Mouse (Mus musculus) adrenal gland, adult 8-10 months (tissue): ENCODE data around the gene Car15. TPM values are rescaled to one million over a fixed set of nuclear protein-coding genes. Genes with fewer than 3 reads are reported as not detected.

Experiments used
- DNase-seq: peaks from one replicate; pipeline ENCODE4 v3.0.0; 2022
- total RNA-seq, 4 experiments: library from RNA; stranded (reverse); gene quantifications; 2 replicates each; pipeline ENCODE4 v1.2.4; 2022

Car15 gene
- total RNA-seq, 4 experiments from 2014 or later = 0.94 to 3.6 (median 2.3) TPM

DNA sequence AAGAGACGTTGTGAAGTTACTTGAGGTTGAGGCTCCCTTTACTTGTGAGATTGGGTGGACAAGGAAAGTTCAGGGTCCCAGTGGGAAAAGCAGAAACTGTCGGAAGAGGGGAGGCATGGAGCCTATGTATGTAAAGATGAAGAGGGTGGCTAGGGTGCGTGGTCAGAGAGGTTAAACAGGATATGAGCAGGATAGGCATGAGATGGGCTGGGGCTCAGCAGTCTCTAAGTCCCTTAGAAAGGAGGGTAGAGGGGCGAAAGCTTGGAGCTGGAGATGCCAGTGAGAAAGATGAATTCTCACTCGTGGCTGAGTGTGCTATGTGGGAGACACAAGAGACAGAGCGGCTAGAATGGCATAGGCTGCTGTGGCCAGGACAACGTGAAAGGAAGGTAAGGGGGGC, 5.3 kb downstream of the Car15 start, which contains the start of gene B830017H08Rik:
B830017H08Rik (plus strand) TSS at position 301 of the 400 bp plus-strand sequence.
- no peak for DNase-seq

DNA sequence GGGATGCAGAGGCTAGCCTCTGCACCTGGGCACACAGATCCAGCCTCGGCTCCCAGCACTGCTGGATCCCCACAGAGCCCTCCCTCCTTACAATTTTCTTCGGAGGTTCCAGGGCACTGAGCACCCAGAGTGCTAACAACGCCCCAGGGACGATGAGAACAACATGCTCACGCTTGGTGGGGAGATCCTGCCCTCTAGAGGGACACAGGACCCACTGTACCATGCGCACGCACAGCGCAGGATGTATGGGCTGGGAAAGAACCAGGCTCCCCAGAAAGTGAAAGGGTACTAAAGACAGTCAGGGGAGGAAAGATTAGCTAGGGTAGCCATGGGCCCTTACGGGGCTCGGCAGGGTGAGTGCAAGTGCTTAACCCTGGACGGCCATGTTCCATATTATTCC, 6.4 kb downstream of the Car15 start:
- DNase-seq = no peak

DNA sequence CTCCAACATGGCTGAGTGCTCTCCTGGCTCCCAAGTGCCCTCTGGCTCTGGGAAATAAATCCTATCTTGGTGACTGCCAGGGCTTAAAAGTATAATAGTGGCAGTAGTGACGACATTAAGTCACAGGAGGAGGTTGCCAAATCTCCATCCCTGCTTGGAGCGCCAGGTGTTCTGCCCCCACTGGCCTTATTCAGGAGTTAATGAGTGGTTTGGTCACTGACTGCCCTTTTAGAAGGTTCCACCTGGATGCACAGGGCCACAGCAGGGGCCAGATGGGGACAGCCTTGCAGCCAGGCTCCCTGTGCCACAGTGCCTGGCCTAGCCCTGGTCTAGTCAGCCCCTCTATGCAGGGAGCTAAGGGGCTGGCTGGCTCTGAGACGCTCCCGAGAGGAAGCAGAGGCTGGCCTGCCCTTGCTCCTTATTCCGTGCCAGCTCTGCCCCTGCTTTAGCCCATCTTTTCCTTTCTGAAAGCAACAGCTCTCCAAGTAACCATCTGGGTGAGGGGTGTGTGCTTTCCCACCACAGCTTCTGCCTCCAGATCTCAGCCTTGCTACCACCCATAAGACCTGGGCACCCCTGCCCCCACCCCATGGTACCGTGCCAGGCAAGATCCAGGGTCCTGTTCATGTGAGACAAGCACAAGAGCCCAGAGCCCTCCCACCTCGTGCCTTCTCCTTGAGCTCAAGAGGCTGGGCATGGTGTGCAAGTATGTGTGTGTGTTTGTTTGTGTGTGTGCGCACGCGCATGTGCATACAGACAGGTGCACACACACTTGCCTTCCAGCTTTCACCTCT, 7.6 kb downstream of the Car15 start:
- no peak for DNase-seq

DNA sequence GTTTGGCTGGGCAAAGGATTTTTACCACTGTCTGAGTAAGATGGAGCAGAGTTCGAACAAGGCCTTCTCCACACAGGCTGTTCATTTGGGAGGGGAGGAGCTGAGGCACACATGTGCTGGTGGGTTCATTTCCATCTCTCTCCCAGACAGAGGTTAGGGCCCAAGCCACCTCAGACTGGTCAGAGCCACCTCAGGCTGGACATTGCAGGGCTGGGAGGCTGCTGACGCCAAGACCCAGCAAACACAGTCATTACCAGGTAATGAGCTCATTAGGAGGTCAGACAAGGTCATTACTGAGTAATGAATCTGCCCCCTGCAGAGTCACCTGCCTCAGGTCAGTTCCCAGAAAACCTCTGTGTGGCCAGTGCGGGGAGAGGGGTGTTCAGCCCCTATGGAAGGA, 9.3 kb downstream of the Car15 start:
- no peak for DNase-seq

DNA sequence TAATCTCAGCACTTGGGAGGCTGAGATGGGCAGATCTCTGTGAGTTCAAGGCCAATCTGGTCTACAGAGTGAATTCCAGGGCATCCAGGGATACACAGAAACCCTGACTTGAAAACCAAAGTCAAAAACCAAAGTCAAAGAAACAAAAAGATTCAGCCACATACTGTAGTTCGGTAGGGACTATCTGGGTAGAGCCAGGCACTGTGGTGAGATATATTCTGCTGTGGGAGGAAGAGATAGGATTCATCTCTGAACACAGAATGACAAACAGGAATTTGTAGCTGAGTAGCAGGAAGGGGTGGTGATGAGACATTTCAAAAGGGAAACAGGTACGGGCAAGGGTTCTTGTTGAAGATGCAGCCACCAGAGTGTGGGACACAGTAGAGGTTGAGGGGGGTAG, 9.9 kb downstream of the Car15 start:
- no peak for DNase-seq

DNA sequence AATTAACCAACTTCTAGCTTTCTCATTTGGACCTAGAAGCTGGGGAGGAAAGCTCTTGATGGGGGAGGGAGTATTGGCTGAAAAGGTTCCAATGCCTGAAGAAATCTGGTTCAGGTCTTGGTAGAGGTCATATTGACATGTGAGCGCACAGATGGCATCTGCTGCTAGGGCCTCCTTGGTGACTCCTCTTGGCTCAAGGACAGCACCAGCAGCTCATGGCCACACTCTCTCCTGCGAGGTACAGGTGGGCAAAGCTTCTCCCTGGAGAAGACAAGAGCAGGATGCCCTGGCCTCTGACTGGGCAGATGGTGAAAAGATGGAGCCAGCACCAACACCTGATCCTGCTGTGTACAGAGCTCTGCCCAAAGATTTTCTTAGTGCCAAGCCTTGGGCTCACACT, 11.7 kb downstream of the Car15 start:
- DNase-seq = no peak

DNA sequence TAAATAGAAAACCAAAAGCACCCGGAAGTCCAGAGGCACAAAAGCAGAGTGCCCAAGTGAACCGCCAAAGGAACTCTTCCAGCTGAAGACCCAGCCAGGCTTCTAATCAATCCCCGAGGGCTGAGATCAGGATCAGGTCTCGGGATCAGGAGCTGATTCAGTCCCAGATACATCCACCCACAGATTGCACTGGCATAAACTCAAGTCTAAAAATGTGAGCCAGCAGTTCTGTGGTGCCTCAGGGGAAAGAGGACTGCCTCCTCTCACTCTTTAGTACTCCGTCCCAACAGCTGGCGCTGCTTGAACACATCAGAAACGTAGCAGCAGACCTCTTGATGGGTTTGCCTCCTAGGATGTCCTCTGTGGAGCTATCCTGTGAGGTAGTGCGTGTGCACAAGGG, 21.6 kb downstream of the Car15 start:
- DNase-seq = no peak

DNA sequence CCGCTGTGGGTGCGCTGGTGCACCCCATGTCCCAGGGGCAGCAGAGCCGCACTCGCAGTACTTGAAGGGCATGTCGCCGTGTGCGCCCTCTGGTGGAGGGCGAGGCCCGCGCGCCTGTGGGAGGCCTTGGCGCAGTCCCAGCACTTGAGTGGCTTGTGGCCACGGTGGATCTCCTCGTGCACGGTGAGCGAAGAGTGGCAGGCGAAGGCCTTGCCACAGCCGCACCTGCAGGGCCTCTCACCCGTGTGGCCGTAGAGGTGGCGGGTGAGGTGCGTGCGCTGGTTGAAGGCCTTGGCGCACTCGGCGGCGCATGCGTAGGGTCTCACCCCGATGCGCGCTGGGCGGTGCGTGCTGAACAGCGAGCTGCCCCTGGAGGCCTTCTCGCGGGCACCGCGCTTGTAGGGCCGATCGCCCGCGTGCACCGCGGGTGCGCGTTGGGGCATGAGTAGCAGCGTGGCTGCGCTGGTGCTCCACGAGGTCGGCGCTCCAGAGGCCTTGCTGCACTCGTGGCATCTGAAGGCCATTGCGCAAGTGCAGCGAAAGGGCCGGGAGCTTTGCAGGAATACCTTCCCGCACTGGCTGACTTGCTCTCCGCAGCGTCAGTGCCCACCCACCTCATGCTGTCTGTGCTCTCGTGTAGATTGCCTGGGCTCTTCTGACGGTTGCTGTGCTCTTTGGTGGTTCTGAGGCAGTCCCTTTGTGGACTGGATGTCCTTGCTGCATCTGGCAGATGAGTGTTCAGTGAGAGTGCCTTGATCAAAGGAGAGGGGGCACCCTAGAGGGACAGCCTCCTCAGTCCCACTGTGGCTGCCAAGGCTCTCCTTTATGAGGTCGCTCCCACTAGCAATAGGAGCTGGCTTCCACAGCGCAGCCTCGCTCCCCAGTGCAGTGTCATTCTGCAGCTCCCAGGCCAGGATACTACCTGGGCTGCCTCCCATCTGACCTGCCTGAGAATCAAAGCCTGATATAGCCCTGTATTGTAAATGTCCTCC, 22.5 kb downstream of the Car15 start:
- DNase-seq = peak; percentile 37

DNA sequence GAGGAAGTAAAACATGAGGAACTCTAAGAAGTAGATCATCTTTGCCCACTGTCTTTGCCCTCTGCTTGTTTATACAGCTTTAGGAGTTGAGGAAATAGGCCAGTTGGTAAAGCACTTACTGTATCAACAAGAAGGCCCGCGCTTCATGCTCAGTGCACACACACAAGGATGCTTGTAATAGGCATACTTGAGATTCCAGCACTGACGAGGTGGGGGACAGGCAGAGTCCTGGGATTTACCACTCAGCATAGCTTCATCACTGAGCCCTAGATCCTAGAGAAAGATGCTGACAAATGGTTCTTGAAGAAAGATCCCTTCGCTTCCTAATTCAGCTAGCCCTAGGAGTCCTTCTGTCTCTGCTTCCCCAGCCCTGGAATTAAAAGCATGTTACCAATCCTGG, 25.0 kb downstream of the Car15 start:
- no peak for DNase-seq

DNA sequence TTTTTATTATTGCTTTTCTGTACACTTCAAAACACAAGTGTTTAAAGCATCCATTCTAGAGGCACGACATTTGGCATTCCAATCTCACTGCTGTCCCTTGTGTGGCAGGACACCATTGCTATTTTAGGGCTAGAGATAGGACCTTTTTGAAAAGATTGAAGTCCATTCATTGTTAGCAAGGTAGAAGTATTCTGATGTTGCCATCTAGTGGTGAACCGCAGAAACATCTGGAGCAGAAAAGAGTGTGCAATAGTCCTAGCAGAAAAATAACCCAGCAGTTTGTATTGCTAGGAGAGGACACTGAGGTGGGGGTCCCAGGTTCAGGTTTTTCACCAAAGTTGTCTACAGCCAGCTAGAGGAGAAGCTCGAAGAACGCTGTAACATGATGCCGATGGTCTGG, 26.0 kb downstream of the Car15 start:
- no peak for DNase-seq

DNA sequence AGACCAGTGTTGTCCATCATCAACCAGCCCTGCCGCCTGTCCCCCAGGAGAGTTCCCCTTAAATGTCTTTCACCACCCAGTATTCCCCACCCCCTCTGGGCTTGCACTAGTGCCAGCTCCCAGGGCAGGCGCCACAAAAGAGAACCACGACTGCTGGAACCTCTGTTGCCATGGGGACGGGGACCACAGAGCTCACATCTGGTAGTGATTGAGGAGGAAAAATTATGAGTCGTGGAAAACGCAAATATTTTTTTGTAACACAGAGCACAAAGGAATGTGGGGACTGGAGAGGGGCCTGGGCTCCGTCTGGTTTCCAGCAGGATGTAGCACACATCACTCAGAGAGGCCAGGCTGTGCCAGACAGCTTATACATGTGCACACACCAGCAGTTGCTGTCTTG, 28.5 kb downstream of the Car15 start:
- no peak for DNase-seq

DNA sequence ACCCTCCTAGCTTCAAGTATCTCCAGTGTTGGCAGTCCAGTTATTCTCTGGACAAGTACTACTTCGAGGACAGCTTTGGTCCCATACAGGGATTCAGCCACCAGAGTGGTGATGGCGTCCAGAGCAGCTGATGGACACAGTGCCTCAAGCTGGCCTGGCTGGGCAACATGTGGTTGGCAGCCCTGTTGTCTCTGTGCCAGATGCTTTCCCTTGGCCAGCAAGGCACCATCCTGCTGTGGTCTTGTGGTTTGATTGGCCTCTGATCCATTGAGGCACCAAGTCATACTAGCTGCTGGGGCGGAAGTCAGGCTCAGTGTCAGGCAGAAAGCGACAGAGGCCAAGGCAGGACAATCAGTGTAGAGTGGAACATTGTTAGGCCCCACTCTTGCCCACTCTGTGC, 29.0 kb downstream of the Car15 start:
- no peak for DNase-seq

DNA sequence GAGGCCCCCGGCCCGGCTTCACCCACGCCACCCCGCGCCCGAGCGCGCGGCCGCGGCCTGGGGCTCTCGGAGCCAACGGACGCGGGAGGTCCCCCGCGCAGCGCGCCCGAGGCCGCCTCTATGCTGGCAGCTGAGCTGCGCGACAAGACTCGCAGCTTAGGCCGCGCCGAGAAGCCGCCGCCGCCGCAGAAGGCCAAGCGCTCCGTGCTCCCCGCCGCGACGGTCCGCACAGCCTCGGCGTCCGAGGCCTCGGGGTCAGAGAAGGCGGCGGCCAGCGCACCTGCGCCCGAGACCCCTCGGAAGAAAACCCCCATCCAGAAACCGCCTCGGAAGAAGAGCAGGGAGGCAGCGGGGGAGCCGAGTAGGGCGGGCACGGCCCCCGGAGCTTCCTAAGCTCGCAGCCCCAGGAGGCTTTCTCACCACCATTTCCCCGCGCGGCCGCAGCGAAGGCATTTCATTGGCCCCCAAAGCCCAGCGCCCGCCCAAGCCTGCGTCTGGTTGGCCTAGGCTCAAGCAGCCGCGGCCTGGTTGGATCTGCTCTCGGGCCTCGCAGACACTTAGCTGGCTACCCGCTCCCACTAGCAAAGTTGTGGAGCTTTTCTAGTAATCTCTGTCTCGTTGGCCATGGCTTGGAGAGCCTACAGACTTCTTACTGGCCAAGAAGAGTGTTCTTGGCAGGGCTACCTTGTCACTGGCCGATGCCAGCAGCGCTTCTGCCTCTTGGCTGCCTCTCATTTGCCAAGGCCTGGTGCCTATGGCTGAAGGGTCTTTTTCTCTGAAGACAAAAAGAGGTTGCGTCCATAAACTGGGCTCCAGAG, 30.8 kb downstream of the Car15 start:
- peak; percentile 77 for DNase-seq

DNA sequence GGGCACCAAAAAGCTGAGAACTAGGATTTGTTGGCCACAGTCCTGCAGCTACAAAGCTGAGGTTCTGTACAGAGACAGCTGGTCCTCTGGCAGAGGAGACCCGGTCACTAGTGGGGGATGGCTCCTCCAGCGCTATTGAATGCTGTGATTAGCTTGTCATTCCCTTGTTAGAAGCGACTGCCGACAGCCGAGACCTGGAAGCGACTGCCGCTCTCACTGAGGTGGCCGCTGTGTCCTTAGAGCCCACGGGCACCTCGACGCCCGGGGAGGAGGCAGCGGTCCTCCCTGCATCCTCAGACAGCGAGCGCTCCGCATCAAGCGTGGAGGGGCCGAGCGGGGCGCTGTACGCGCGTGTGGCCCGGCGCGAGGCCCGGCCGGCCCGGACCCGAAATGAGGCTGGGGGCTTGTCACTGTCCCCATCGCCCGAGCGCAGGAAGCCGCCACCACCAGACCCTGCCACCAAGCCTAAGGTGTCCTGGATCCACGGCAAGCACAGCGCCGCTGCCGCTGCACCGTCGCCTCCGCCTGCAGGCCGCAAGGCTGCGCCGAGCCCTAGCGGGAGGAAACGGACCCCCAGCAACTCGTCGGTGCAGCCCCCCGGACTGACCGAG, 31.5 kb downstream of the Car15 start:
- no peak for DNase-seq

DNA sequence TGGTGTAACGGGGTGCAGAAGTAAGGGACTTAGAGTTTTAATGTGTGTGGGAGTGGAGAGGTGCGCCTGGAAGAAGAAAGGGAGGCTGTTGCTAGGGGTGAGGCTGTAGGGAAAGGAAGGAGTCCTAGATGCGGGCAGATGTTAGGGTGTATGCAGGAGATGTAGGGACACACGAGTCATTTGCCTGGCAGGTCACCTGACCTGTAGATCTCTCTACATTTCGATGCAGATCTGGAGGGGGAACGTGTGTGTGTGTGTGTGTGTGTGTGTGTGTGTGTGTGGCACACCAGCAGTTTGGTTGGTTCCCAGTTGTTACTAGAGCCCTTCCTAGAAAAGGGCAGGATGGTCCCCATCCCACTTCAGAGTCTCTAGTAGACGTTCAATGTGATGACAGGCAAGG, 33.2 kb downstream of the Car15 start:
- no peak for DNase-seq

DNA sequence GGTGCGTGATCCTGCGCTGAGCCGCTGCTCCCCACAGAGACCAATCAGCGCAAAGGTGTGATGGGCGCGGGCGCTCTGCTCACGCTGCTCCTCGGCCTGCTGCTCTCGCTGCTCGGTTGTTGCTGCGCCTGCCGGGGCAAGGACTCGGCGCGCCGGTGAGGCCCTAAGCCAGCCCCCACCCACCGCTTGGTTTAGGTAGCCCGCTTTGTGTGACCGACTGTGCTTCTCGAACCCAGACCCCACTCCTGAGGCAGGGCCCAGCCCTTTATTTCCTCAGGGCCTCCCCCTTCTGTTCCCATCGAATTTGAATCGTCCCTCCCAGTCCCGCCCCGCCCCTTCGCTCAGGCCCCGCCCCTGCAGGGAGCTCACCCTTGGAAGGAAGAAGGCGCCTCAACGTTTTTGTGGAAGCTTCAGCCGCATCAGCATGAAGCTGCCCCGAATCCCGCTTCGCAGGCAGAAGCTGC, 33.7 kb downstream of the Car15 start:
- no peak for DNase-seq

DNA sequence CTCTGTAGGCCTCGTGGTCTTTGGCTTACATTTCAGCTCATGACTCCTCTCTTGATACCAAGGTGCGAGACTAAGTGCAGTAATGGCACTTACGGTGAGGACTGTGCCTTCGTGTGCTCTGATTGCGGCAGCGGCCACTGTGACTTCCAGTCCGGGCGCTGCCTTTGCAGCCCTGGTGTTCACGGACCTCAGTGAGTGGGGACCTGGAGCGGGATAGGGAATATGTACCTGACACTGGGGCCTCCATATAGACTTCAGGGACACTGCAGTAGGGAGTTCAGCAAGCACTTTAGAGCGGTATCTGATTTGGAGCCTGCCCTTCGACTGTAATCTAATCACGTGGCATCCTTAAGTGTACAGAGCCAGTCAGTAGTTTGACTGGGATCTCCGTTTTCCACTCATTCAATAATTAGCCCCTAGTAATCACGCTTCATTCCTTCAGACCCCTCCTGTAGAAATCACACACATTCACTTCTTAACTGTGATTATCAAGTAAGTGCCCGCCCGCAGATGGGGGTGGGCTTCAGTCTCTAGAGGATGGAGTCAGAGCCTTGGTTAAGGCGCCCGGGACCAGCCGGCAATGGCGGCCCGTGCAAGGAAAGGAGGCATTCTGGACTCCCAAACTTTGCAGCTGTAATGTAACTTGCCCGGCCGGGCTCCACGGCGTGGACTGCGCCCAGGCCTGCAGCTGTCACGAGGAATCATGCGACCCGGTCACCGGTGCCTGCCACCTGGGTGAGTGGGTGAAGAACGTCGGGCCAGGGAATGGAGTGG, 34.3 kb downstream of the Car15 start:
- no peak for DNase-seq

DNA sequence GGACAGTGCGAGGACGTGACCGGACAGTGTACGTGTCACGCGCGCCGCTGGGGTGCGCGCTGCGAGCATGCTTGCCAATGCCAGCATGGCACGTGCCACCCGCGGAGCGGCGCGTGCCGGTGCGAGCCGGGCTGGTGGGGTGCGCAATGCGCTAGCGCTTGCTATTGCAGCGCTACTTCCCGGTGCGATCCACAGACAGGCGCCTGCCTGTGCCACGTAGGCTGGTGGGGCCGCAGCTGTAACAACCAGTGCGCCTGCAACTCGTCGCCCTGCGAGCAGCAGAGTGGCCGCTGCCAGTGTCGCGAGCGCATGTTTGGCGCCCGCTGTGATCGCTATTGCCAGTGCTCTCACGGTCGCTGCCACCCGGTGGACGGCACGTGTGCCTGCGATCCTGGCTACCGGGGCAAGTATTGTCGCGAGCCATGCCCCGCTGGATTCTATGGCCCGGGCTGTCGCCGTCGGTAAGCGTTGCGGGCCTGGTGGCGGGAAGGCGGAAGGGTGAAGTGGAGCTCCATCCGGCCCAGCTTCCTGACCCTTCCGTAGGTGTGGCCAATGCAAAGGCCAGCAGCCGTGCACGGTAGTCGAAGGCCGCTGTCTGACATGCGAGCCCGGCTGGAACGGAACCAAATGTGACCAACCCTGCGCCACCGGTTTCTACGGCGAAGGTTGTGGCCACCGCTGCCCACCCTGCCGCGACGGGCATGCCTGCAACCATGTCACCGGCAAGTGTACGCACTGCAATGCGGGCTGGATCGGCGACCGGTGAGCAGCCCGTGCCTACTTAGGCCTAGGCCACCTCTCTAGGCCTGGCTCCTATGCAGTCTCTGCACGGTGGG, 35.1 kb downstream of the Car15 start:
- no peak for DNase-seq

DNA sequence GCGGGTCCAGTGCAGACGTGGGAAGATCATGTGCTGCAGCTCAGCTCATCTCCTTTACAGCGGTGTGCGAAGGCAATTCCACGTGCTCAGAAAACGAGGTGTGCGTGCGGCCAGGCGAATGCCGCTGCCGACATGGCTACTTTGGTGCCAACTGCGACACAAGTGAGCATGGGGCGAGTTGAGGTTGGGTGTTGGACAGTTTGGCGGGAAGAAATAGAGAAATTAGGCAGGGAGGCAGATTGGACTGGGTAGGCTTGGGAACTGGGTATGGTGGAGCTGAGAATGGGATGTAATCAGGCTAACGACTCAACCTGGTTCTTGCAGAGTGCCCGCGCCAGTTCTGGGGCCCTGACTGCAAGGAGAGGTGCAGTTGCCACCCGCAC, 35.7 kb downstream of the Car15 start:
- no peak for DNase-seq

DNA sequence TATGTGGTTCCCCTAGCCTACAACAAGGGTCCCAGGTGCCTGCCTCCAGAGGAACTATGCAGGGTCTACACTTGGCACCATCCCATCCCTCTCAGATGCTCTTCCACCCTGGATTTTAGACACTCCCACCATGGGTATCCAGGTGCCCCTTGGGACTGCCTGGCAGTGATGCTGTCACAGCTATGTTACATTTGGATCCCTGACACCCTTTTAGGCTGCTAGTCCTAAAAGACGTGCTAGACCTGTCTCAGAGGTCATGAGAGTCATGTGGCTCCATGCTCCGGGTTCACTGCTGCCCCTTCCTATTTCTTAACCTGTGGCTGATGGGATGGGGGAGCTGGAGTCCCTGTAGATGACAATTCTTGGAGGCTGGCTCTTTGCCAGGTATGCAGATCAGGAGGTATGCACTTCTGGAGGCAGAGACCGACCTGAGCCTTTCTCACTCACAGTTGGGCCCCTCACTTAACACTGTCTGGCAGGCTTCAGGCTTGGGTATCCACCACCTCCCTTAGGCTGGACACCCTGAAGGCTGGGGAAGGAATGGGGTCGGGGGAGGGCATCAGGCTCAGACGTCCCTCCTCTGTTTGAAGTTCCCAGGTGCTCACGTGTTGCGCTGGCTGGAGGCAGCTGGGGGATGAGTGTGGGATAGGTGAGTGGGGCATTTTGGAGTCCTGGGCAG, 36.2 kb downstream of the Car15 start:
- no peak for DNase-seq
